Mouse (Mus musculus) right cerebral cortex, adult 2 months (tissue): ENCODE data around the gene Vmn2r48.
"Not testable (repeated sequence)": the region's sequence is repeated elsewhere in the genome, so short reads cannot be mapped to it uniquely, and the experiment has no call there.

ENCODE experiments used
- DNase-seq, 2 experiments: peaks; one replicate each; pipeline ENCODE4 v3.0.0; 2021 to 2022; ENCODE audit warnings: low spot score in 2 of 2

Gene Vmn2r48

DNA sequence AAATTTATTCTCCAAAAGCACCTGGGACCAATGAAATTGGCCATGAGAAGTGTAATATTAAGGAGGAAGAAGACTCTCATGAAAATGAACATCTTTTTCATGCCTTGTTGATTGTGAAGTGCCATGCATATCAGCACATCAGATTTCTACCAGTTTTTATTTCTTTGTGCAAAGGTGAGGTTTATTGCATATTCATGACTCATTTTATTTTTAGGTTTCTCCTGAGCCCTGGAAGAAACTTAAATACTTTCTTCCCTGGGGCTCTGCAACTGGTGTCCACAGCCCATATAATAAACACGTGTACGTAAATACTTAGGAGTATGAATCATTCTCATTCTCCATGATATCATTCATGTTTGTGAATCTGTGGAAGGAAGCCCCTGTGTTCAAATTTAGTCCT lies at the start of gene Vmn2r48:
TSS of gene Vmn2r48 (minus strand) at position 101 of the 400 bp plus-strand sequence.
- DNase-seq, result not testable (repeated sequence)

DNA sequence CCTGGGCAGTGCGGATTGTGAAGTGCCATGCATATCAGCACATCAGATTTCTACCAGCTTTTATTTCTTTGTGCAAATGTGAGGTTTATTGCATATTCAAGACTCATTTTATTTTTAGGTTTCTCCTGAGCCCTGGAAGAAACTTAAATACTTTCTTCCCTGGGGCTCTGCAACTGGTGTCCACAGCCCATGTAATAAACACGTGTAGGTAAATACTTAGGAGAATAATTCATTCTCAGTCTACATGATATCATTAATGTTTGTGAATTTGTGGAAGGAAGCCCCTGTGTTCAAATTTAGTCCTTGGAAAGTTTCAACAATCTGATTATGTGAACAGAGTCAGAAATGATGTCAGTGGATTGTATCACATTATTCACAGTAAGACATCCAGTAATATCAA lies 38.8 kb upstream of the Vmn2r48 start, which contains the start of gene Vmn2r49:
TSS of gene Vmn2r49 (minus strand) at position 101 of the 400 bp plus-strand sequence.
- DNase-seq, result not testable (repeated sequence)
